Mouse (Mus musculus): Measurements from ENCODE around the gene Ikzf1. TPM values are rescaled to one million over a fixed set of nuclear protein-coding genes. Genes with fewer than 3 reads are reported as not detected.

Gene Ikzf1
- polyA plus RNA-seq, 1 experiment from 2014 or later, result 12.5 TPM

DNA sequence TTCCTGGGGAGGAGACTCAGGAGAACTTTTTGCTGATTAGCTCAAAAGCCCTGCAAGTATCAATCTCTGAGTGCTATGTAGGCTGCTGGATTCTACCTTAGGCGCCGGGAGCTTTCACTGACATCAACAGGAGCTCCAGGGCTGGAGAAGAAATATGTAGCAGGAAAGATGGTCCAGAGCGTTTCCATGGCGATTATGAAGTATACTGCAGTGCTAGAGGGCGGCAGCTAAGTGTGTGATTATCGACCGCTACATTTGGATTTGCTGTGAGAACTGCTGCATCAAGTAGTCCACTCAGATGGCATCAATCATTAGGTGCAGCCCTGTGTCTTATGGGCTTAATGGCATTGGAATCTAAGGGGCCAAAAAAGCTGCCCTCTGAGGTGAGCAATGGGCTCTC lies 7.6 kb upstream of the Ikzf1 start:
- ATAC-seq (no peak), DNase-seq (no peak)
- 86% methylated on average over 7 of the region's 7 CpGs for WGBS (ENCODE audit: insufficient replicate concordance)
- peaks cover 6% of the 10 kb centered on the region; the same call in 1 of the 2 replicates for H3K4me1 ChIP-seq (ENCODE audit: insufficient read depth)
- no peak overlapping the region for H3K27ac ChIP-seq (ENCODE audit: low read depth)
- H3K9ac ChIP-seq (replicated peaks), result no peak overlapping the region
- TF ChIP-seq EP300 (IDR thresholded peaks at IDR 0.05; ENCODE audit: low read depth) (no peak), CTCF (IDR thresholded peaks at IDR 0.05; ENCODE audit: low read depth) (no peak)
- no peak overlapping the region for H3K4me3 ChIP-seq (ENCODE audit: low read depth, low read length)
- no peaks in the 10 kb centered on the region for H3K27me3 ChIP-seq (ENCODE audit: insufficient read depth, low read length)
- no peaks in the 10 kb centered on the region for H3K36me3 ChIP-seq (replicated peaks; ENCODE audit: insufficient read depth, low read length)
- H3K4me2 ChIP-seq (ENCODE audit: low read depth, low read length), result no peak overlapping the region
- H3K9me3 ChIP-seq (ENCODE audit: low read length), result no peaks in the 10 kb centered on the region

GRCm38 (mm10) chr11:11678972-11679371 lies 5.8 kb upstream of the Ikzf1 start:
- no peaks in the 10 kb centered on the region for H3K36me3 ChIP-seq (replicated peaks; ENCODE audit: insufficient read depth, low read length)
- 28% methylated on average over 6 of the region's 6 CpGs for WGBS (ENCODE audit: insufficient replicate concordance)
- 0 out of 2 replicates have a peak, but pooled peaks cover 7% of the 10 kb centered on the region for H3K27me3 ChIP-seq (ENCODE audit: insufficient read depth, low read length)
- DNase-seq (no peak), ATAC-seq (no peak)
- H3K9me3 ChIP-seq (ENCODE audit: low read length), result no peaks in the 10 kb centered on the region
- H3K9ac ChIP-seq (replicated peaks), result no peak overlapping the region
- H3K4me2 ChIP-seq (ENCODE audit: low read depth, low read length), result no peak overlapping the region
- H3K27ac ChIP-seq (ENCODE audit: low read depth), result no peak overlapping the region
- H3K4me1 ChIP-seq (ENCODE audit: insufficient read depth), result peaks cover 6% of the 10 kb centered on the region; the same call in 1 of the 2 replicates
- H3K4me3 ChIP-seq (ENCODE audit: low read depth, low read length), result no peak overlapping the region
- TF ChIP-seq CTCF (IDR thresholded peaks at IDR 0.05; ENCODE audit: low read depth), result no peak
- no peak for TF ChIP-seq EP300 (IDR thresholded peaks at IDR 0.05; ENCODE audit: low read depth)

DNA sequence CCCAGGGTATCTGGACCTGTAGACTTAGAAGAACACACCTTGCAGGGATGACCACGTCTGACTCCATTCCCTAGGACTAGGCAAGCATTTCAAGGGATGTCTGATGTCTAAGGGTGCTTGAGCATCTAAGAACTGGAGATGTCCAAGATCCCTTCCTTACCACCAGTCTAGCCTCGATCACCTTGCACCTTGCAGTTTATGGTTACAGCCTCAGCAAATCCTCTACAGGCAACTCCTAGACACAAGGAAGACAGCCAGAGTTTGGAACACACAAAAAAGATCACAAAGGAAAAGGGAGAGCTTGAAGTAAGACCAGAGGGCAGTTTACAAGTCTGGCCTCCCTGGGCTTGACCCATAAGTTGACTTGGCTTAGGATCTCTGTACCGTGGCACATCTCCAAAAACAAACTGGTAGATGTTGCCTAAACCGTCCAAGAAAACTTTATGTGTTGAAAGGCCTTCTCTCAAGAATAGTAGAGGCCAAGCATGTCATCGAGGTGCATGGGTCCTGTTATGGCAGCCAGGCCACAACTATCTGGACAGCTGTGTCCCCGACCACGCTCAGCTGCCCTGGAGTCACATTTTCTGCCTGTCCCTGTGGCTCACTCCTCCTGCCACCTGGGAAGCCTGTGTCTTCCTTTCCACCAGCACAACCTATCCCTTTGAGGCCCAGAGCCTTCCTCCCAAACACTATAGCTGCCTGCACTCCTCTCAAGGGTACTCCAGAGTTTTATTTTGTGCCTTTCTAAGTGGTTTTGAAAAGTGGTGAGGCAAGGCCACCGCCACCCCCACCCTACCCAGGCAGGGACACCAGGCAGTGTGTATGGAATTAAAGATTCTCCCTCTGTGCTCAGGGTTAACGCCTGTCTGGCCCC lies 510 bp upstream of the Ikzf1 start:
- peak overlapping the region; percentile 74 for H3K4me3 ChIP-seq (ENCODE audit: low read depth, low read length)
- TF ChIP-seq CTCF (IDR thresholded peaks at IDR 0.05; ENCODE audit: low read depth) (no peak), EP300 (IDR thresholded peaks at IDR 0.05; ENCODE audit: low read depth) (no peak)
- 54% methylated on average over 9 of the region's 9 CpGs for WGBS (ENCODE audit: insufficient replicate concordance)
- ATAC-seq (no peak), DNase-seq (no peak)
- H3K36me3 ChIP-seq (replicated peaks; ENCODE audit: insufficient read depth, low read length), result no peaks in the 10 kb centered on the region
- peaks cover 11% of the 10 kb centered on the region for H3K4me1 ChIP-seq (ENCODE audit: insufficient read depth)
- no peak overlapping the region; the same call in 1 of the 2 replicates for H3K9ac ChIP-seq (replicated peaks)
- H3K9me3 ChIP-seq (ENCODE audit: low read length), result no peaks in the 10 kb centered on the region
- peak overlapping the region; percentile 84 for H3K4me2 ChIP-seq (ENCODE audit: low read depth, low read length)
- peaks cover 25% of the 10 kb centered on the region; the same call in 1 of the 2 replicates for H3K27me3 ChIP-seq (ENCODE audit: insufficient read depth, low read length)
- peak overlapping the region; percentile 90 for H3K27ac ChIP-seq (ENCODE audit: low read depth)

GRCm38 (mm10) chr11:11685853-11686395 lies 1.1 kb downstream of the Ikzf1 start:
- Histone ChIP-seq H3K27me3 (ENCODE audit: insufficient read depth, low read length) (peaks cover 25% of the 10 kb centered on the region; the same call in 1 of the 2 replicates), H3K36me3 (replicated peaks; ENCODE audit: insufficient read depth, low read length) (no peaks in the 10 kb centered on the region), H3K27ac (ENCODE audit: low read depth) (peak overlapping the region; percentile 90), H3K4me1 (ENCODE audit: insufficient read depth) (peaks cover 18% of the 10 kb centered on the region), H3K4me3 (ENCODE audit: low read depth, low read length) (peak overlapping the region; percentile 74), H3K9ac (replicated peaks) (peak overlapping the region; percentile 91), H3K4me2 (ENCODE audit: low read depth, low read length) (peak overlapping the region; percentile 84), H3K9me3 (ENCODE audit: low read length) (no peaks in the 10 kb centered on the region)
- TF ChIP-seq EP300 (IDR thresholded peaks at IDR 0.05; ENCODE audit: low read depth), result no peak
- TF ChIP-seq CTCF (IDR thresholded peaks at IDR 0.05; ENCODE audit: low read depth), result peak; percentile 25; the same call in 1 of the 2 replicates
- peak; percentile 68 for ATAC-seq
- peak; percentile 83 for DNase-seq
- WGBS (ENCODE audit: insufficient replicate concordance), result under 1% methylated on average over 57 of the region's 66 CpGs

DNA sequence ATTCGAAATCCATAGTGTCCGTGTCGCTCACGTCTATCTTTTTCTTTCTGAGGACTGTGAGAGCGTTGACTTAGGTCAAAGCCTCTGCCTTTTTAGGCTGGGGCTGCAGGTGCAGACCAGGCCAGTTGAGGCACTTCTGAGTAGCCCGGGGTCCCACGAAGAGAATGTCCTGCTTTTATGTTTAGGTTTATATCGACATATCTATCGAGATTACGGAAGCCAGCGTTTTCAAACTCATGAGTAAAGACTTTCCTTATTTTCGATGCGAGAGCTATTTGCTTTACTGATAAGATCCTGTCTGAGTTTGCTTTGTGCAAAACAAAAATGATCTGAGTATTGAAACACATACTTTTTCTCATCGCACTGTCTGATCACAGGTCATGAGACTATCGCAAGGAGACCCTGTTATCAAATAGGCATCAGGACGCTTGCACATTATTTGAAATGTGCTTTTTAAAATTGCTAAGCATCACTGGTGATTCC lies 1.8 kb downstream of the Ikzf1 start:
- peaks cover 21% of the 10 kb centered on the region for H3K4me1 ChIP-seq (ENCODE audit: insufficient read depth)
- DNase-seq, result no peak

More for the DNA sequence above, 1.8 kb downstream of the Ikzf1 start:
- Histone ChIP-seq H3K4me3 (ENCODE audit: low read depth, low read length) (peak overlapping the region; percentile 74), H3K9ac (replicated peaks) (peak overlapping the region; percentile 91), H3K9me3 (ENCODE audit: low read length) (no peaks in the 10 kb centered on the region), H3K27me3 (ENCODE audit: insufficient read depth, low read length) (peaks cover 25% of the 10 kb centered on the region; the same call in 1 of the 2 replicates), H3K27ac (ENCODE audit: low read depth) (peak overlapping the region; percentile 90), H3K4me2 (ENCODE audit: low read depth, low read length) (peak overlapping the region; percentile 84), H3K36me3 (replicated peaks; ENCODE audit: insufficient read depth, low read length) (no peaks in the 10 kb centered on the region)
- TF ChIP-seq EP300 (IDR thresholded peaks at IDR 0.05; ENCODE audit: low read depth), result no peak
- peak; percentile 9; the same call in 1 of the 2 replicates for TF ChIP-seq CTCF (IDR thresholded peaks at IDR 0.05; ENCODE audit: low read depth)
- ATAC-seq, result no peak
- WGBS (ENCODE audit: insufficient replicate concordance), result 4% methylated on average over 16 of the region's 16 CpGs
